Mouse (Mus musculus) bone marrow macrophage, adult 2 months (primary cell): ENCODE results near the gene Inmt.

Experiments
- CTCF ChIP-seq: IDR thresholded peaks from 2 replicates; pipeline ENCODE4 v1.5.1; 2012; ENCODE audit warnings: low read depth, mild to moderate bottlenecking, low read length, moderate library complexity
- POLR2A ChIP-seq: IDR thresholded peaks from 2 replicates; pipeline ENCODE4 v1.6.1; 2012; ENCODE audit warnings: mild to moderate bottlenecking, low read depth, low read length, borderline replicate concordance

DNA sequence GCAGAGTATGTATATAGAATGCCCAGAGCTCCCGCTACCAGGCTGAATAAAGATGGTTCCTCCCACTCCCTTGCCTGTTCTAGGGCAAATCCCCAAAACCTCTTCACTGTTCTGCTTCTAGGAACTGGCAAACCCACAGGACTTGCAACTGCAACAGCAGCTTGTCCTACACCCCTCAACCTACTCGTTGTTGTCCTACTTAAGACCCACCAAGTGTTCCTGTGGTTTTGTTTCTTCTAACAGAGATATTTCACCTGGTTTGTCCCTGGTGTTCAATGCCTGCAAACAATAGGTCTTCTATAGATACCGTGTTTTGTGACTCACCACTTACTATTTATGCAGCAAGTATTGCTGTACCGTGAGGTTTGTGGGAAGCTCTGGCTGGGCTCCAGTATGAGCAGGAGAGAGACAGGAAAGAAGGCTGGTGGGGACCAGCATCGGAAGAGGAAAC lies 13.5 kb downstream of the Inmt start:
- TF ChIP-seq POLR2A (no peak), CTCF (no peak)
